Mouse (Mus musculus): ENCODE measurements around the gene Cul5.

- TF ChIP-seq POLR2A (IDR thresholded peaks at IDR 0.05; ENCODE audit: low read depth, low read length) (no peak), CTCF (conservative IDR thresholded peaks at IDR 0.05; ENCODE audit: insufficient read depth, insufficient read length, low read depth, low read length) (no peak)
Observed at GRCm38 (mm10) chr9:53572516-53573307, 97.1 kb downstream of the Cul5 start.

All from kidney, adult 2 months (tissue).